Mouse (Mus musculus) limb, embryonic 13.5 days (tissue): Measurements from ENCODE around the gene Igfals. TPM values are rescaled to one million over a fixed set of nuclear protein-coding genes. Genes with fewer than 3 reads are reported as not detected.

Source experiments
- ATAC-seq: fragments of 200-750 bp; cut with Nextera tagmentation; 2 replicates; pipeline ENCODE4 v1.8.0; 2017; ENCODE audit warnings: low read depth, moderate number of reproducible peaks, moderate TSS enrichment; ENCODE audit not compliant: low FRiP score
- H3K27ac ChIP-seq: fragments of 300-500 bp; sonication (generic); 2 replicates; pipeline ENCODE4 v1.5.1; 2015; ENCODE audit warnings: inconsistent platforms, mild to moderate bottlenecking, moderate library complexity
- H3K27me3 ChIP-seq: fragments of 300-500 bp; sonication (generic); 2 replicates; pipeline ENCODE4 v1.6.1; 2015; ENCODE audit warnings: mild to moderate bottlenecking, inconsistent platforms
- H3K36me3 ChIP-seq: fragments of 300-500 bp; sonication (generic); 2 replicates; pipeline ENCODE4 v1.6.1; 2015; ENCODE audit warnings: inconsistent platforms, mild to moderate bottlenecking, moderate library complexity
- H3K4me1 ChIP-seq: fragments of 300-500 bp; sonication (generic); 2 replicates; pipeline ENCODE4 v1.6.1; 2015; ENCODE audit warnings: inconsistent platforms
- H3K4me2 ChIP-seq: fragments of 300-500 bp; sonication (generic); replicated peaks from 2 replicates; pipeline ENCODE4 v1.6.1; 2015; ENCODE audit warnings: inconsistent platforms, mild to moderate bottlenecking, moderate library complexity
- H3K4me3 ChIP-seq: fragments of 300-500 bp; sonication (generic); 2 replicates; pipeline ENCODE4 v1.5.1; 2015; ENCODE audit warnings: moderate library complexity, mild to moderate bottlenecking, inconsistent platforms
- H3K9ac ChIP-seq: fragments of 300-500 bp; sonication (generic); 2 replicates; pipeline ENCODE4 v1.6.1; 2015; ENCODE audit warnings: mild to moderate bottlenecking, inconsistent platforms
- H3K9me3 ChIP-seq: fragments of 300-500 bp; sonication (generic); 2 replicates; pipeline ENCODE4 v1.6.1; 2016; ENCODE audit warnings: inconsistent platforms
- WGBS: fragments of 180-500 bp; shearing (Covaris S2); methylation state at CpG from one replicate; pipeline ENCODE4 v1.1.7; 2015; 5-methylcytosine and 5-hydroxymethylcytosine counted together
- polyA plus RNA-seq: library from polyadenylated mRNA; unstranded; fragments of >200 nt; fragmentation: Nextera tagmentation; extraction: Ambion mirVana; gene quantifications from 2 replicates; pipeline ENCODE4 v1.2.1, GENCODE M21; 2015

Igfals gene
- polyA plus RNA-seq, 1 experiment from 2014 or later: 0.50 TPM

DNA sequence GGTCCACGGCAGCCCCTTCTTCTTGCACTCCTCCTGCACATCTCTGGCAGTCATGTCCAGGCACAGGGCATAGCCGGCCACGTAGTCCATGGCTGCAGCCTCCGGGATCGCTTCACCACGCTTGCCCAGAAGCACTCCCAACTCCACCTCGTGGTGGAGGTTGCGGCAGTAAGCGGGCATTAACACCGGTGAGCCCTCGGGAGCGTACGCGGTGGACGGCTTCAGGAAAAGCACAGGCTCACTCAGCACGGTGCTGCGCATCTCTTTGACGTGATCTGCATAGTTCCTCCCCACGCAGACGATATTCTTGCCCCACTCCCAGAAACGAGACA lies 16.1 kb upstream of the Igfals start:
- Histone ChIP-seq H3K4me1 (peaks cover 21% of the 10 kb centered on the region), H3K27ac (peak overlapping the region; percentile 85), H3K9me3 (no peaks in the 10 kb centered on the region), H3K36me3 (peaks cover 12% of the 10 kb centered on the region; the same call in 1 of the 2 replicates), H3K27me3 (peaks cover 19% of the 10 kb centered on the region), H3K9ac (peak overlapping the region; percentile 82), H3K4me2 (peak overlapping the region; percentile 96), H3K4me3 (peak overlapping the region; percentile 82)
- ATAC-seq: peak; percentile 42
- WGBS: 0% methylated on average over 21 of the region's 21 CpGs

DNA sequence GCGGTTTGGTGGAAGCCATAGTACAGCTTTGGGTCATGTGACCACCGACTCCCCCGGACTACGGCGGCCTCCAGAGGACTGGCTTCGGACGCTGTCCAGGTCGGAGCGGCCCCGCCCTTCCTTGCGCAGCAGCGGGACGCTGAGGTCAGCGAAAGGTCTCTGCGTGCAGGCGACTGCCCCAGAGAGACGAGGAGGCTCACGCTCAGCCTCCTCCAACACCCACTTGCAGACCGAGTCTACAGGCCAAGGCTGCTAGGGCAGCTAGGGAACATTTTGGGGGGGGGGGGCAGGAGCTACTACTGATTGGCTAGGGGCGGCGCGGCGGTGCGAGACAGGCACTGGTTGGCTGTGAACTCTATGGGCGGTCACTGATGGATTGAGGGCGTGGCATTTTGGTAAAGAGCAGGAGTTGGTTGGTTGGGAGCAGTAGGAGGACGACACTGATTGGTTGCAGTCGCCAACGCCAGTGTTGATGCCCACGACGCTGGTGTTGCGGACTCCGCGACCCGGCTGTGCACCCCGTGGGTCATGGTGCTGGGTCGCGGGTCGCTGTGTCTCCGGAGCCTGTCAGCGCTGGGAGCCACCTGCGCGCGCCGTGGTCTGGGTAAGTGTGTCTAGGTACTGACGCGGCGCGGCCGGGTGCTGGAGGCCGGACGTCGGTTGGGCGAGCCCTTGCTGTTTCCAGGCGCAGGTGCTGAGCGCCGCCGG lies 15.6 kb upstream of the Igfals start, which contains the start of gene Fahd1:
TSS of gene Fahd1 (minus strand) at position 300 of the 708 bp plus-strand sequence.
- Histone ChIP-seq H3K9me3 (no peaks in the 10 kb centered on the region), H3K4me2 (peak within 1 kb of the TSS; percentile 96), H3K36me3 (peaks cover 12% of the 10 kb centered on the region; the same call in 1 of the 2 replicates), H3K9ac (peak within 1 kb of the TSS; percentile 82), H3K4me1 (peaks cover 21% of the 10 kb centered on the region), H3K27me3 (peaks cover 13% of the 10 kb centered on the region), H3K4me3 (peak within 1 kb of the TSS; percentile 82), H3K27ac (peak within 1 kb of the TSS; percentile 85)
- under 1% methylated on average over 58 of the region's 58 CpGs for WGBS
- ATAC-seq: peak; percentile 100

DNA sequence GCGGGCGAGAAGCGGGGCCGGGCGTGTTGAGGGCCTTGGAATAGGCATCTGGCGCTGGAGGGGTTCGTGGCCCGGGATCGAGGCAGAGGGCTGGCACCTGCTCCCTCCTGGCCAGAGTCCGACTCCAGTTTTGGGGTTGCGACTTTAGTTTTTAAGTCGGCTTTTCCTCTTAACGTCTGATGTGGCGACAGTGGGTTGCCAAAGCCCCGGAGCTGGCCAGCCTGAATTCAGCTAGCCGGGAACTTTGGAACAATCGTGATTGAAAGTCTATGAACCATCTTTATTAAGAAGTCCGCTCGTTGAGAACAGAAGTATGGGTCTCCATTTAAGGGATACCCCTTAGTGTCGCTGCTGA lies 15.0 kb upstream of the Igfals start:
- peaks cover 11% of the 10 kb centered on the region for H3K27me3 ChIP-seq
- peak overlapping the region; percentile 96 for H3K4me2 ChIP-seq
- H3K9me3 ChIP-seq: no peaks in the 10 kb centered on the region
- peaks cover 21% of the 10 kb centered on the region for H3K4me1 ChIP-seq
- peaks cover 15% of the 10 kb centered on the region; the same call in 1 of the 2 replicates for H3K36me3 ChIP-seq
- H3K27ac ChIP-seq: no peak overlapping the region
- ATAC-seq: no peak
- peak overlapping the region; percentile 77 for H3K9ac ChIP-seq
- H3K4me3 ChIP-seq: peak overlapping the region; percentile 82
- under 1% methylated on average over 20 of the region's 20 CpGs for WGBS

GRCm38 (mm10) chr17:24851381-24852125 lies 14.2 kb upstream of the Igfals start:
- ATAC-seq: no peak
- Histone ChIP-seq H3K4me2 (peak overlapping the region; percentile 96), H3K9ac (peak overlapping the region; percentile 77), H3K27ac (no peak overlapping the region), H3K9me3 (no peaks in the 10 kb centered on the region), H3K4me1 (peaks cover 21% of the 10 kb centered on the region), H3K4me3 (peak overlapping the region; percentile 82), H3K27me3 (peaks cover 11% of the 10 kb centered on the region), H3K36me3 (peaks cover 23% of the 10 kb centered on the region)
- 79% methylated on average over 10 of the region's 10 CpGs for WGBS

GRCm38 (mm10) chr17:24855838-24856464 lies 9.8 kb upstream of the Igfals start:
- no peak overlapping the region for H3K27ac ChIP-seq
- H3K4me3 ChIP-seq: no peak overlapping the region
- WGBS: 82% methylated on average over 3 of the region's 3 CpGs
- peaks cover 7% of the 10 kb centered on the region for H3K4me1 ChIP-seq
- H3K27me3 ChIP-seq: peaks cover 9% of the 10 kb centered on the region
- H3K9me3 ChIP-seq: no peaks in the 10 kb centered on the region
- no peak for ATAC-seq
- no peak overlapping the region for H3K4me2 ChIP-seq
- no peak overlapping the region for H3K9ac ChIP-seq
- H3K36me3 ChIP-seq: peaks cover 54% of the 10 kb centered on the region

DNA sequence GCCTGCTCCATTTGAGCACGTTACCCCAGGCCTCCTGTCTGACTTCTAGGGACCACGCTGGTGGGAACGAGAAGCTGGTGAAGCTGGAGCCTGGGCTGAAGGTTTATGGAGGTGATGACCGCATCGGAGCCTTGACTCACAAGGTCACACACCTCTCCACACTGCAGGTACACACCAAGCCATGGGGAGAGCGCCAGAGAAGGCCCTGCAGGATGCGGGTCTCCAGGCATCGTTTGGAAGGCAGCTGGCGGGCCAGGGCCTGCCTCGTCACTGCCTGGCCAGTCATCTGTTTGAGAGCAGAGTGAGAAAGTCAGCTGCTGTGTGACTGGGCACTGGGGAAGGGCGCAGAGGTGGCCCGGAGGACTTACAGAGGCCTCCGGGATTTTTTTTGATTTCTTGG lies 9.2 kb upstream of the Igfals start:
- Histone ChIP-seq H3K27ac (no peak overlapping the region), H3K9ac (no peak overlapping the region), H3K4me2 (no peak overlapping the region), H3K4me1 (peaks cover 1% of the 10 kb centered on the region), H3K4me3 (no peak overlapping the region), H3K27me3 (peaks cover 3% of the 10 kb centered on the region), H3K9me3 (no peaks in the 10 kb centered on the region), H3K36me3 (peaks cover 60% of the 10 kb centered on the region)
- no peak for ATAC-seq
- WGBS: 89% methylated on average over 13 of the region's 13 CpGs

DNA sequence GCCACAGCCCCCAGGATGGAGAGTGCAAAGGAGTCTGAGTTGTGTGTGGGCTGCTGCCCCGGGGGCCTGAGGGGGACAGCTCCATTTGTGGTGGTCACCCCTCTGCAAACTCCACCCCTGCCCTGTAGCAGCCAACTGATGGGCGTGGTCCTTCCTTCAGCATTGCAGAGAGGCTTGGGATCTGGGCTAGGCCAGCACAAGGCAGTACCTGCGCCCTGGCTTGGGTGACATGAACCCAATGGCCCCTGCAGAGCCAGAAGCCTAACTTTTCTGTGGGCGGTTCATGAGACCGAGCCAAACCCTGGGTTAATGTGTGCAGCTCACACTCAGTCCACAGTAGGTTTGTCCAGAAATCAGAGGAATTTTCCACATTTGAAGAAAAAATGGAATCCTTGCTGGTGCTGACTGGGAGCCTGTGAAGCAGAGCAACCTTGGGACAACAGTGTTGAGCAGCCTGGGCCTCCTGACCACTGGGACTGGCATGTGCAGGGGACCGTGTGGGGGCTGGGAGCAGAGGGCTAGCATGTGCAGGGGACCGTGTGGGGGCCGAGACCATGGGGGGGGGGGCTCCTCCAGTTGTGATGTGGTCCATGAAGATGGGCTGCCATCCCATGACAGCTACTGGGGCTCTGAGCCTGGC lies 7.8 kb upstream of the Igfals start:
- Histone ChIP-seq H3K27me3 (no peaks in the 10 kb centered on the region), H3K9me3 (no peaks in the 10 kb centered on the region), H3K27ac (no peak overlapping the region), H3K9ac (no peak overlapping the region), H3K4me3 (no peak overlapping the region), H3K4me1 (no peaks in the 10 kb centered on the region), H3K36me3 (peaks cover 67% of the 10 kb centered on the region), H3K4me2 (no peak overlapping the region)
- 84% methylated on average over 8 of the region's 8 CpGs for WGBS
- no peak for ATAC-seq

DNA sequence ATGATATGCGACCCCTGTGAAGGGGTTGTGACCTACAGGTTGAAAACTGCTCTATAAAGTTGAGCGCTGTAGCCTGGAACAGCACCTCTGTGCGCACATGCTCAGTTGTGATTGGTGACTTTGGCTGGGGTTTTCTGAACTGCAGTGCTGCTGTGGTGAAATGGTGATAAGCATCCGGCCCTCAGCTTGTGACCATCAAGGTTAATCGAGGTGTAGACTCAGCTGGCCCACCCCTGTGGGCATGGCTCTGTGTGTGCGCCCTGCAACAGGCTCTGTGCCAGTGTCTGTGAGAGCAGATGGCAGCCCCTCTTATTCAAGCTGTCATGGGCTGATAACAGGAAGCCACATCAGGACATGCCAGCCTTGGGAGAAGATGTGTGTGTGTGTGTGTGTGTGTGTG lies 6.8 kb upstream of the Igfals start:
- Histone ChIP-seq H3K4me2 (no peak overlapping the region), H3K4me3 (no peak overlapping the region), H3K4me1 (no peaks in the 10 kb centered on the region), H3K27me3 (no peaks in the 10 kb centered on the region), H3K36me3 (peaks cover 67% of the 10 kb centered on the region), H3K27ac (no peak overlapping the region), H3K9ac (no peak overlapping the region), H3K9me3 (no peaks in the 10 kb centered on the region)
- 88% methylated on average over 6 of the region's 6 CpGs for WGBS
- no peak for ATAC-seq

DNA sequence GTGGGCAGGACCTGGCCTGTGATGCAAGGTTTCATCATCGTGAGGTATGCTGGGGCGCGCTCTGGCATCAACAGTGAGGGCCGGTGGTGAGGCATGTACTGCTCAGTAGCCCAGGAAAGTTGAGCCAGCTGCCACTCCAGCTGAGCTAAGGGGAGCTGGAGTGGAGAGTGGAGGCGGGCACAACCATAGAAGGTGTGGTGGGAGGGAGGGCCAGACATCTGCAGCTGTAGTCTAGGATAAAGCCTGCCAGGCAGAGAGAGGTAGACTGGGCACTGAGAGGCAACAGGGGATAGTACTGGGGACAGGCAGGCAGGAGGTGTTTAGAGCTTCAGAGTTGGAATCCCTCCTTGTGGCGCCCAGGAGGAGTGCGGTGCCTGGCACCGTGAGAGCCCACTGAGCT lies 5.7 kb upstream of the Igfals start:
- H3K9me3 ChIP-seq: no peaks in the 10 kb centered on the region
- H3K4me2 ChIP-seq: no peak overlapping the region
- no peak overlapping the region for H3K27ac ChIP-seq
- no peak overlapping the region for H3K9ac ChIP-seq
- H3K27me3 ChIP-seq: no peaks in the 10 kb centered on the region
- no peak overlapping the region for H3K4me3 ChIP-seq
- 91% methylated on average over 8 of the region's 8 CpGs for WGBS
- H3K4me1 ChIP-seq: no peaks in the 10 kb centered on the region
- ATAC-seq: no peak
- H3K36me3 ChIP-seq: peaks cover 77% of the 10 kb centered on the region

DNA sequence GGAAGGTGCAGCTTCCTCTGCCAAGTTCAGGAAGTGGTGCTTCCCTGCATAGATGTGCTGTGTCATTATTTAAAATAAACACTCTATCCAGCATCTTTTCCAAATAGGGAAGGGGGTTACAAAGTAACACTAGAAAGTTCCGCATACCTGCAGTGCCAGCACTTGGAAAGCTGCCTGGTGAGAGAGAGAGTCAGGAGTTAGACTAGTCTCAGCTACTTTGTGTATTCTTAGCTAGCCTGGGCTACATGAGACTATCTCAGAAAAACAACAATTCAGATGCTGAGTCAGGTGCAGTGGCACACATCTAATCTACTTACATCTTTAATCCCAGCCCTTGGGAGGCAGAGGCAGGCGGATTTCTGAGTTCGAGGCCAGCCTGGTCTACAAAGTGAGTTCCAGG lies 4.0 kb upstream of the Igfals start:
- Histone ChIP-seq H3K9ac (no peak overlapping the region), H3K4me1 (no peaks in the 10 kb centered on the region), H3K4me2 (no peak overlapping the region), H3K27me3 (no peaks in the 10 kb centered on the region), H3K9me3 (no peaks in the 10 kb centered on the region), H3K36me3 (peaks cover 72% of the 10 kb centered on the region), H3K27ac (no peak overlapping the region), H3K4me3 (no peak overlapping the region)
- ATAC-seq: no peak
- WGBS: 90% methylated on average over 3 of the region's 3 CpGs

DNA sequence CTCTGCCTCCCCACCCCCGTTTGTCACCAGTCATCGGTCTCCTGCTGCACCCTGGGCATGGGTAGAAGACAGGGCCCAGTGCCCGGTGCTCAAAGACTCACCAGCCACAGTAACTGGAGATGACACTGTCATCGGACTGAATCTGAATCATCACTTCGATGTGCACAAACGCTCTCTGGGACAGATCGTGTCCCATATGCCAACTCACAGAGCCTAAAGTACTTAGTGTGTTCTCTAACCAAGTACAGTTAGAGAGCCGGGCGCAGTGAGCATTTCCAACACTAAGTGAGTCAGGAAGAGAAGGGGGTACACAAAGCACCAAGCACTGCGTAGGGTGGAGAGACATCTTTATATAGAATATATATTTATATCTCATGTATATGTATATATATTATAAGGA lies 2.1 kb downstream of the Igfals start:
- Histone ChIP-seq H3K27me3 (no peaks in the 10 kb centered on the region), H3K36me3 (peaks cover 27% of the 10 kb centered on the region), H3K4me2 (no peak overlapping the region), H3K9ac (no peak overlapping the region), H3K4me3 (no peak overlapping the region), H3K4me1 (no peaks in the 10 kb centered on the region), H3K9me3 (no peaks in the 10 kb centered on the region), H3K27ac (no peak overlapping the region)
- 95% methylated on average over 10 of the region's 10 CpGs for WGBS
- no peak for ATAC-seq
